8 mouse cellular contexts compared by ENCODE assay signal in the genomic region with DNA sequence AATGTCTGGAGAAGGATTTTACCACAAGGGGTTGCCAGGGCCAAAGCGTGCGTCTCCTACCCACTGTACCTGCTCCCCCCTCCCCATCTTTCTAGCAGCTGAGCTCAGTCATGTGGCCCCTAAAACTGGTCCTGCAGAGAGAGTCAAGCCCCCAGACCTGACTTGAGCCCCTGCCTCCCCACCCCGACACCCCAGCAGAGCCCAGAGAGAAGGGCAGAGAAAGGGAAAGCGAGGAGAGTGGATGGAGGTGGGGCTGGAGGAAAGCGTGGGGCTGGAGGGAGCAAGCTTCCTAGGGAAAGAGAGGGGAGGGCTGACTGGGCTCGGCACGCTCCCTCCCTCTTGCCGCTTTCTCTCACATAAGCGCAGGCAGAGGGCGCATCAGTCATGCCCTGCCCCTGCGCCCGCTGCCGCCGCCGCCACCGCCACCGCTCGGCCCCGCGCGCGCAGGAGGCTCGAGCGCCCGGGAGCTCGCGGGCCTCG. TPM values are rescaled to one million over a fixed set of nuclear protein-coding genes. Genes with fewer than 3 reads are reported as not detected.
DNase-seq lines count a peak whose midpoint lies in the region; ATAC-seq and TF ChIP-seq lines count a peak whose summit lies in the region.

No protein-coding gene starts in this region.

- ATAC-seq in heart, embryonic 13.5 days (ENCODE audit: extremely low read depth, insufficient number of reproducible peaks, low FRiP score, low TSS enrichment): peak; percentile 71
- peak; percentile 96 for ATAC-seq in kidney, embryonic 16.5 days (ENCODE audit: low FRiP score, low TSS enrichment)
- ATAC-seq in liver, embryonic 14.5 days (ENCODE audit: insufficient read depth): peak; percentile 69

- peak; percentile 78 for TF ChIP-seq CTCF in C2C12 (IDR thresholded peaks at IDR 0.05; ENCODE audit: control insufficient read depth, insufficient read depth, insufficient read length)
- TF ChIP-seq CTCF in liver, embryonic 14.5 days (IDR thresholded peaks at IDR 0.05; ENCODE audit: low read depth): peak; percentile 41

- H3K9me3 ChIP-seq in heart, embryonic 13.5 days: no peaks in the 10 kb centered on the region
- H3K9me3 ChIP-seq in kidney, embryonic 16.5 days (ENCODE audit: low read length): no peaks in the 10 kb centered on the region
- no peaks in the 10 kb centered on the region for H3K9me3 ChIP-seq in liver, embryonic 14.5 days (ENCODE audit: control insufficient read depth, low read length)

- no peaks in the 10 kb centered on the region for H3K36me3 ChIP-seq in C2C12 (ENCODE audit: control insufficient read depth, insufficient read depth)
- H3K36me3 ChIP-seq in heart, embryonic 13.5 days: no peaks in the 10 kb centered on the region
- no peaks in the 10 kb centered on the region for H3K36me3 ChIP-seq in kidney, embryonic 16.5 days (ENCODE audit: insufficient read depth, low read length)
- no peaks in the 10 kb centered on the region for H3K36me3 ChIP-seq in liver, embryonic 14.5 days (replicated peaks; ENCODE audit: control insufficient read depth, insufficient read depth, low read depth)

- H3K4me3 ChIP-seq in C2C12 (ENCODE audit: insufficient read depth, poor library complexity, severe bottlenecking): peak overlapping the region; percentile 67
- H3K4me3 ChIP-seq in heart, embryonic 13.5 days: peak overlapping the region; percentile 86
- peak overlapping the region; percentile 74 for H3K4me3 ChIP-seq in kidney, embryonic 16.5 days (ENCODE audit: low read length)
- peak overlapping the region; percentile 29 to 47 for H3K4me3 ChIP-seq in liver, embryonic 14.5 days (ENCODE audit: insufficient read depth in 1 of 2, low read depth in 2 of 2, low read length in 2 of 2)

- H3K4me2 ChIP-seq in heart, embryonic 13.5 days: peak overlapping the region; percentile 79
- H3K4me2 ChIP-seq in kidney, embryonic 16.5 days (replicated peaks; ENCODE audit: low read depth, low read length): peak overlapping the region; percentile 76
- H3K4me2 ChIP-seq in liver, embryonic 14.5 days (ENCODE audit: low read depth): peak overlapping the region; percentile 54

- H3K79me2 ChIP-seq in C2C12 (ENCODE audit: control insufficient read depth, insufficient read depth): peaks cover 47% of the 10 kb centered on the region

- H3ac ChIP-seq in C2C12 (ENCODE audit: control insufficient read depth, insufficient read length, low read depth): peak overlapping the region; percentile 63

- no peaks in the 10 kb centered on the region for H3K27me3 ChIP-seq in C2C12 (ENCODE audit: control insufficient read depth, insufficient read depth, insufficient read length)
- H3K27me3 ChIP-seq in heart, embryonic 13.5 days (replicated peaks): no peaks in the 10 kb centered on the region
- no peaks in the 10 kb centered on the region; the same call in 1 of the 2 replicates for H3K27me3 ChIP-seq in kidney, embryonic 16.5 days (ENCODE audit: insufficient read depth, low read length)
- H3K27me3 ChIP-seq in liver, embryonic 14.5 days (ENCODE audit: control insufficient read depth, insufficient read depth, low read length): peaks cover 11% of the 10 kb centered on the region

- no peak for TF ChIP-seq EP300 in liver, embryonic 14.5 days (IDR thresholded peaks at IDR 0.05; ENCODE audit: low read depth)

- 6% methylated on average over 5 of the region's 28 CpGs for whole genome bisulfite sequencing in heart, embryonic 13.5 days
- 1% methylated on average over 23 of the region's 28 CpGs for WGBS in kidney, embryonic 16.5 days
- under 1% methylated on average over 28 of the region's 28 CpGs for WGBS in liver, embryonic 14.5 days (ENCODE audit: insufficient replicate concordance)

- peak overlapping the region; percentile 93 for H3K9ac ChIP-seq in heart, embryonic 13.5 days
- H3K9ac ChIP-seq in kidney, embryonic 16.5 days (replicated peaks; ENCODE audit: low read length): peak overlapping the region; percentile 81
- H3K9ac ChIP-seq in liver, embryonic 14.5 days (replicated peaks): no peak overlapping the region

- H3K27ac ChIP-seq in heart, embryonic 13.5 days (replicated peaks): peak overlapping the region; percentile 89
- H3K27ac ChIP-seq in kidney, embryonic 16.5 days (ENCODE audit: low read length): peak overlapping the region; percentile 66
- H3K27ac ChIP-seq in liver, embryonic 14.5 days: no peak overlapping the region

- peaks cover 35% of the 10 kb centered on the region for H3K79me3 ChIP-seq in C2C12 (ENCODE audit: low read depth)

- DNase-seq in adrenal gland, adult 18-20 months (ENCODE audit: low spot score in 2 of 2): peak; percentile 42 to 62
- peak; percentile 51 for DNase-seq in embryo, embryonic 11.5 days (ENCODE audit: low read depth, low spot score)
- no peak for DNase-seq in liver, embryonic 14.5 days (ENCODE audit: low read depth in 3 of 3, low spot score in 3 of 3)
- peak; percentile 5 to 9 for DNase-seq in natural killer cell, adult 2 months (ENCODE audit: low spot score in 2 of 2)
- peak; percentile 16 for DNase-seq in testis, postnatal 14 days (ENCODE audit: low spot score)

- H3K4me1 ChIP-seq in heart, embryonic 13.5 days: peaks cover 18% of the 10 kb centered on the region
- H3K4me1 ChIP-seq in kidney, embryonic 16.5 days (ENCODE audit: insufficient read depth, low read length): peaks cover 16% of the 10 kb centered on the region
- H3K4me1 ChIP-seq in liver, embryonic 14.5 days (replicated peaks; ENCODE audit: control insufficient read depth in 2 of 2, insufficient read depth in 2 of 2, low read length in 1 of 2): no peaks in the 10 kb centered on the region

TF ChIP-seq in C2C12, 6 proteins besides CTCF, POLR2A, EP300 and RAD21:
- no peak for TF ChIP-seq CEBPB (IDR thresholded peaks at IDR 0.05; ENCODE audit: low read depth)
- no peak for TF ChIP-seq FOSL1 (IDR thresholded peaks at IDR 0.05; ENCODE audit: insufficient read depth, low read length, poor library complexity, severe bottlenecking)
- TF ChIP-seq MYOD1 (IDR thresholded peaks at IDR 0.05; ENCODE audit: control insufficient read depth, insufficient read length, low read depth): no peak
- TF ChIP-seq USF1 (IDR thresholded peaks at IDR 0.05; ENCODE audit: low read depth): no peak
- no peak for TF ChIP-seq MYOG (IDR thresholded peaks at IDR 0.05; ENCODE audit: control insufficient read depth, extremely low read depth, insufficient read length)
- TF ChIP-seq MAX (IDR thresholded peaks at IDR 0.05): no peak

RNA-seq across cellular contexts. Expression of a gene that starts 0.6 kb away (rescaled TPM):
- 20.4 TPM for polyA plus RNA-seq in C2C12 (2012; fragmentation: generic; extraction: Trizol)
- total RNA-seq in adrenal gland, adult 18-20 months (2021): 1 to 10 TPM; 2.1 to 5.2 TPM
- 9.7 and 12.9 TPM in 2 replicates for polyA plus RNA-seq in heart, embryonic 13.5 days (2015; fragmentation: Nextera tagmentation; extraction: Ambion mirVana)
- polyA plus RNA-seq in kidney, embryonic 16.5 days (2015; fragmentation: Nextera tagmentation; extraction: Ambion mirVana): 4.9 and 6.9 TPM in 2 replicates
- polyA plus RNA-seq in liver, embryonic 14.5 days (2012; rRNA removed): 0.90 and 1.1 TPM in 2 replicates
- 1.4 and 1.5 TPM in 2 replicates for polyA plus RNA-seq in liver, embryonic 14.5 days (2014; fragmentation: Nextera tagmentation; extraction: Ambion mirVana)

Comparison
In these comparisons a context has a peak if more than half of its experiments do, and no peak if none do; other contexts are left out.
1. DNase-seq: peak in adrenal gland, adult 18-20 months (2 of 2), embryo, embryonic 11.5 days (single experiment), natural killer cell, adult 2 months (2 of 2) and testis, postnatal 14 days (single experiment); none in liver, embryonic 14.5 days (0 of 3).
2. Peak in every context shown above with its lines, with median percentiles within 50 percentile points of each other: H3K4me3 ChIP-seq, ATAC-seq and H3K4me2 ChIP-seq.